Mouse (Mus musculus): Measurements from ENCODE around the gene Zfp14. TPM values are rescaled to one million over a fixed set of nuclear protein-coding genes. Genes with fewer than 3 reads are reported as not detected.

The Zfp14 gene
- total RNA-seq, 2 experiments from 2014 or later = 9.7 to 9.8 TPM

DNA sequence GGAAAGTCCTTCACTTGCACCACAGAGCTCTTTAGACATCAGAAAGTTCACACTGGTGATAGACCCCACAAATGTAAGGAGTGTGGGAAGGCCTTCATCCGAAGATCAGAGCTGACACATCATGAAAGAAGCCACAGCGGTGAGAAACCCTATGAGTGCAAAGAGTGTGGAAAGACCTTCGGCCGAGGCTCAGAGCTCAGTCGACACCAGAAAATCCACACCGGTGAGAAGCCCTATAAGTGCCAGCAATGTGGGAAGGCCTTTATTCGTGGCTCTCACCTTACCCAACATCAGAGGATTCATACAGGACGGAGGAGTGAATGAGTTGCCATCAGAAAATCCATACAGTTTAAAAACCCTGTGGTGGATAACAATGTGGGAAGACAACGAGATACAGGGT is 27.9 kb downstream of the Zfp14 start:
- no peak for TF ChIP-seq CTCF (conservative IDR thresholded peaks at IDR 0.05)
- H3K27ac ChIP-seq = no peak overlapping the region
- H3K4me3 ChIP-seq = no peak overlapping the region
- no peak for DNase-seq (ENCODE audit: low spot score in 2 of 2)

GRCm38 (mm10) chr7:30019543-30019942 is 31.6 kb downstream of the Zfp14 start:
- DNase-seq (ENCODE audit: low spot score in 2 of 2) = no peak
- no peak for TF ChIP-seq CTCF (conservative IDR thresholded peaks at IDR 0.05)
- Histone ChIP-seq H3K27ac (no peak overlapping the region), H3K4me3 (no peak overlapping the region)

DNA sequence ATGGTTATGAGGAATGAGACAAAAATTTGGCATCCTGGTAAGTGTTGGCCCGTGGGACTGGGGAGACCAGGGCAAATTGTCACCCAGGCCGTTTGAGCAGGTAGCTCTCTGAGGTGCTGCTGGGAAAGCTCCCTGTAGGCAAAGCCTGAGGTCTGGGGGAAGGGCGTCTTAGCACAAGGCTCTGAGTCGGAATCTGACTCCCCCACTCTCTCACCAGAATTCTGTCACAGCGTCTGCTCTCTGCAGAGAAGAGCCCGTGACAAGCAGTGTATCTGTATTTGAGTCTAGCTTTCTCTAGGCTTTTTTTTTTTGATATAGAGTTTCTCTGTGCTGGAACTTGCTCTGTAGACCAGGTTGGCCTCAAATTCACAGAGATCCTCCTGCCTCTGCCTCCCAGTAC is 34.0 kb downstream of the Zfp14 start:
- no peak for TF ChIP-seq CTCF (conservative IDR thresholded peaks at IDR 0.05)
- no peak overlapping the region for H3K4me3 ChIP-seq
- 0 out of 2 replicates have a peak overlapping the region, but pooled peaks have one; percentile 36 for H3K27ac ChIP-seq
- peak; percentile 27 to 29 for DNase-seq (ENCODE audit: low spot score in 2 of 2)

- peak; percentile 92 for TF ChIP-seq CTCF (conservative IDR thresholded peaks at IDR 0.05)
- DNase-seq (ENCODE audit: low spot score in 2 of 2) = peak; percentile 42 to 62
- Histone ChIP-seq H3K4me3 (no peak overlapping the region), H3K27ac (no peak overlapping the region)
Measured at GRCm38 (mm10) chr7:30012956-30013363, 38.2 kb downstream of the Zfp14 start.

DNA sequence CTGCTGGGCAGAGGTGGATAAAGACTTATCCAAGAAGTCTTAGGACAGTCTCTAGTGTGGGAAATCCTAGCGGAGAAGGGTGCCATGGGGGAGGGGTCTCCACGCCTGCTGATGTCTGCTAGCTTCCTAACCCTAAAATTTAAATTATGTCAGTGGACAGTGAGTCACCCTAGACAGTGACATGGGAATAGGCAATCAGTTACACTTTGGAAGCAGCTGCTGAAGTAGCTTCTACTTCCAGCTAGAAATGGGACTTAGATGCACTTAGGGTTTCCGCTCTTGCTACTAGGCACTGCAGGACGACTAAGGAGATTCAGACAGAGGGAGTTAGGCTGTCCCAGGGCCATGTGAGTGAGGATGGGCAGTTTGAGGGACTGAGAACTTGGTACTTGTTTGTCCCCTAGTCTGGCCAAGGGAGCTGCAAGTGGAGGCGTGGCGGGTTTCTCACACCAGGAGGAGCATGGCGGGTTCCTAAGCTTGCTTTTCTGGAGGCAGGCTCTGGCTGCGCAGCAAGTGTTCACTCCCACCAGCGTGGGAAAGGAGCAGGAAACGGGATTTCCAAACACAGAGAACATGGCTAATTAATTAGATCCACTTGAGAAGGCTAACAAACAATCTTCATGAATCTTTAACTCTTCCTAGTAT is 40.5 kb downstream of the Zfp14 start:
- TF ChIP-seq CTCF (conservative IDR thresholded peaks at IDR 0.05) = no peak
- no peak for DNase-seq (ENCODE audit: low spot score in 2 of 2)
- Histone ChIP-seq H3K4me3 (no peak overlapping the region), H3K27ac (no peak overlapping the region; the same call in 1 of the 2 replicates)

DNA sequence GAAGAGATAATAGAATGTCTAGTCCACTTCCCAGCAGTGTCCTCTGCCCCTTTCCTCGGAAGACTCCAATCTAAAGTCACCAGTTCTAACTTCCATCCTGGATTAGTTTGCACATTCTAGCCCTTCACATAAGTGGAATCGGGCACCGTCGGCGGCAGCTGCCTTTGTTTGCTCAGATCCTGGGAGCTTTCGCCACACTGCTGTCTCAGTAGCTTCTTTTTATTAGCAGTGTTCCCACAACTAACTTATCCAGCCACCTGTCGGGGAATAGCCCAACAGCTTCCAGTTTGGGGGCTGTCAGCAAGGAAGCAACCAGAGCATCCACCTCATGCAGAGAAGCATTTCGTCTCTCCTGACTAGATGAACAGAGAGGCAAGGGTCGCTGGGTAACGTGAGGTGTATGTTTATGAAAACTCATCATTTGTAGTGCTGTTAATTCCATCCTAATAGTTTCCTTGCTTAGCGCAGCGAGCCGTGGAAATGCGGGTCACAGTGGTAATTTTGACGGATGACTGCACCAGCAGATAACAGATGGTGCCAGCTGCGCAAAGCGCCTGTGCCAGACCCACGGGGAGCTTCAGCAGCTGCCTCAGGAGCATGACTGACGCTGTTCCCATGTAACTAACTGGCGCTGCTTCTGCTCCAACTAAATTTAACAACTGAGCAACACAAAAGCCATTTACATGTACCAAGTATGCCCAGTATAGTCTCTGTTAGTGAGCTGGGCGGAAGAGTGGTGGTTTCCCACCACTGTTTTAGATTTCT is 41.7 kb downstream of the Zfp14 start:
- no peak for TF ChIP-seq CTCF (conservative IDR thresholded peaks at IDR 0.05)
- H3K4me3 ChIP-seq = no peak overlapping the region; the same call in 1 of the 2 replicates
- peak; percentile 28 to 52 for DNase-seq (ENCODE audit: low spot score in 2 of 2)
- H3K27ac ChIP-seq = peak overlapping the region; percentile 51

DNA sequence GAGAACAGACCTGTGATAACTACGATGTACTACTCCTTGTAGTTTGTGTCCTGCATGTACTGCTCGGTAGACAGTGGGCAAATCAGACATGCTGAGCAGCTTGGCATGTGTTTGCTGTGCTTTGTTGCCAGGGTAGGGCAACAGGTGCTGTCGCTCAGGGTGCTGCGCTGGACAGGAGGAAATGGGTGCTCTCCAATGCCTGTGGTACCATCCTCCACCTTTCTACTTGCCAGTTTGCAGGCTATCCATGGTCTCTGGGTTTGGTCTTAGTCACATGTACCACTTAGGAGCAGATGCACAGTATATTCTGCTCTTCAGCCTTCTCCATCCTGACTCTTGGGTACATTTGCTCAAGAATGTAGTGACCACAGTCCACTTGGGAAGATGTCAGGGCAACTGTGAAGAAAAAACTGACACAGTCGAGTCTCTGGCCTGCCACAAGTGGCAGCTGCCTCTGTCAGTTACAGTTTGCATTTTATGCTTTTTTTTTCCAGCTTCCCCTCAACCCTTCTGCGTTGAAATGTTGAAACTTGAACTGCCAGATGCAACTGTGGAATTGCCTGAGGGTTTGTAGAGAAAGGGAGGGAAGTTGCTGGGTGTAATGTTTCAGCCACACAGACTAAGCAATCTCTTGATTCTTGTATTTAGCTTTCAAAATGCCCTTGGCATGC is 43.0 kb downstream of the Zfp14 start:
- no peak for DNase-seq (ENCODE audit: low spot score in 2 of 2)
- Histone ChIP-seq H3K4me3 (no peak overlapping the region), H3K27ac (peak overlapping the region; percentile 32; the same call in 1 of the 2 replicates)
- TF ChIP-seq CTCF (conservative IDR thresholded peaks at IDR 0.05) = no peak

DNA sequence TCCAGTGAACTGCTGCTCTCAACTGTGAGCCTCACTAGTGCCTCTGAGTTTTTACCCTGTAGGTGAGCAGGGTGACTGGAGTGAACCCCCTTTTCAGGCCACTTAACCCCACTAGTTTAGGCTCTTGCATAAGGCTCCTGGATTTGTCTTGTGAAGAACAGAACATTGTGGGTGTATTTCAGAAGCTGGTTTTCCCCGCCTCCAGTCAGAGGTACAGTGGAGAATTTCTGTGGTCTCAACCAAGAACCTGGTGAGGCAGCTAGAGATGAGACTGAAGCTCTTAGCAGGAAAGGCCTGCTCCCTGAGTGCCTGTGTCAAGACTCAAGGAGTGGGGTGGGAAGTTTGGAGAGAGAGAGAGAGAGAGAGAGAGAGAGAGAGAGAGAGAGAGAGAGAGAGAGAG is 43.6 kb downstream of the Zfp14 start:
- no peak for DNase-seq (ENCODE audit: low spot score in 2 of 2)
- Histone ChIP-seq H3K27ac (no peak overlapping the region), H3K4me3 (no peak overlapping the region)
- no peak for TF ChIP-seq CTCF (conservative IDR thresholded peaks at IDR 0.05)

- no peak for TF ChIP-seq CTCF (conservative IDR thresholded peaks at IDR 0.05)
- DNase-seq (ENCODE audit: low spot score in 2 of 2) = no peak
- Histone ChIP-seq H3K27ac (no peak overlapping the region), H3K4me3 (no peak overlapping the region)
Measured at GRCm38 (mm10) chr7:30000601-30001000, 50.6 kb downstream of the Zfp14 start.

DNA sequence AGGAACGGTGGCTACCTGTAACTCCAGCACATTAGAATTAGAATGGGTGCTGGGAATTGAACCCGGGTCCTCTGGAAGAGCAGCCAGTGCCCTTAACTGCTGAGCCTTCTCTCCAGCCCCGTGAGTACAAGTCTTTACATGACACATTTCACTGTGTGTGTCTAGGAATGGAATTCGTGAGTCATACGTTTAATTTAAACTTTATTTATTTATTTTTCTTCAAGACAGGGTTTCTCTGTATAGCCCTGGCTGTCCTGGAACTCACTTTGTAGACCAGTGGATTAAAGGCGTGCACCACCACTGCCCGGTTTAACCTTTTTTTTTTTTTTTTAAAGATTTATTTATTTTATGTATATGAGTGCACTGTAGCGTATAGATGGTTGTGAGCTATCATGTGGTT is 56.0 kb downstream of the Zfp14 start:
- no peak for TF ChIP-seq CTCF (conservative IDR thresholded peaks at IDR 0.05)
- Histone ChIP-seq H3K27ac (no peak overlapping the region), H3K4me3 (no peak overlapping the region)
- DNase-seq (ENCODE audit: low spot score in 2 of 2) = no peak

- Histone ChIP-seq H3K4me3 (no peak overlapping the region), H3K27ac (no peak overlapping the region)
- no peak for DNase-seq (ENCODE audit: low spot score in 2 of 2)
- TF ChIP-seq CTCF (conservative IDR thresholded peaks at IDR 0.05) = no peak
Measured at GRCm38 (mm10) chr7:29993340-29993739, 57.8 kb downstream of the Zfp14 start.

DNA sequence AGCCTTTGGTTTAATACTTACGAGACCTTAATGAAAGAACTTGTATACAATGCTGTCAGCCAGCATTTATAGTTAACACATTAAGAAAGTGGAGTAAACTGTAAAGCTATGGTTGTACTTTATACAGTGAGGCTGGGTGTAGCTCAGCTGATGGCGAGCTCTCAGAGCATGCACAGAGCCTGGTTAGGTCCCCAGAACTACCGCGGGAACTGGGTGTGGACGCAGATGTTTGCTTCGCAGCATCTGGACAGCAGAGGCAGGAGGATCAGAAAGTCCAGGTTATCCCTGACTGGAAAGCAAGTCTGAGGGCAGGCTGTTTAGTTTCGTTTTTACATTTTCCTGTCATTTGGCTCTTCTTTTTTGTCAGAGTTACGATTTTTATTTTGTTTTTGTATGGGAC is 58.5 kb downstream of the Zfp14 start:
- DNase-seq (ENCODE audit: low spot score in 2 of 2) = no peak
- no peak for TF ChIP-seq CTCF (conservative IDR thresholded peaks at IDR 0.05)
- Histone ChIP-seq H3K4me3 (no peak overlapping the region), H3K27ac (no peak overlapping the region)

GRCm38 (mm10) chr7:29989031-29989430 is 62.1 kb downstream of the Zfp14 start:
- DNase-seq (ENCODE audit: low spot score in 2 of 2) = no peak
- no peak overlapping the region for H3K4me3 ChIP-seq
- no peak overlapping the region for H3K27ac ChIP-seq
- no peak for TF ChIP-seq CTCF (conservative IDR thresholded peaks at IDR 0.05)

All from layer of hippocampus, adult 2 months (tissue).